Mouse (Mus musculus): ENCODE measurements around the gene Mlh3. TPM values are rescaled to one million over a fixed set of nuclear protein-coding genes. Genes with fewer than 3 reads are reported as not detected.

The Mlh3 gene
- polyA plus RNA-seq, 1 experiment: not detected

DNA sequence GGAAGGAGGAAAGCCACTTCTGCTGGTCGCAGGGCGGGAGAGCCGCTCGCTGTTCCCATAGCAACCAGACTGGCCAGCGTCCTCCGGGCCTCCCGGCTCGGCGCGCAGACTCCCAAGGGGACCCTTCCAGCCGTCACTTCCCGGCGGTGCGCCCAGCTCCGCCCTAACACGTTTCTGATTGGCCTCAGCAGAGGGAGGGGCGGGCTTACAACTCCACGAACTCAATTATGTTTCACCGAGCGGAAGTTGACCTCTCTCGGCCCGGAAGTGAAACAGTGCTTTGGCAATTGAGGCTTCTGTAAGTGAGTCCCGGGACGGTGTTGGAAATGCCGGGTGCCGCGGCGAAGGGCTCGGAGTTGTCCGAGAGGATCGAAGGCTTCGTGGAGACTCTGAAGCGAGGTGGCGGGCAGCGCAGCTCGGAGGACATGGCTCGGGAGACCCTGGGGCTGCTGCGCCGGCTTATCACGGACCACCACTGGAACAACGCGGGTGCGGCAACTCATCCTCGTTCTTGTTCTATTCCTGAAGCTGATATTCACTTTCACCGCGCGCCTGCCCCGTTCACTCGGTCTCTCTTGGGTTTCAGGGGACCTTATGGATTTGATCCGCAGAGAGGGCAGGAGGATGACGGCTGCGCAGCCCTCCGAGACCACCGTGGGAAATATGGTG, 51.0 kb downstream of the Mlh3 start, which contains the start of gene Eif2b2:
TSS of gene Eif2b2 (plus strand) at position 246 of the 669 bp plus-strand sequence.
- Histone ChIP-seq H3K4me1 (ENCODE audit: control insufficient read depth, insufficient read depth, low read length) (peaks cover 6% of the 10 kb centered on the region), H3K4me3 (ENCODE audit: insufficient read depth, low read depth, low read length) (peak within 1 kb of the TSS; percentile 94), H3K27ac (ENCODE audit: insufficient read depth, low read depth, low read length) (peak within 1 kb of the TSS; percentile 74)
- under 1% methylated on average over 54 of the region's 54 CpGs for WGBS
- TF ChIP-seq CTCF (IDR thresholded peaks at IDR 0.05; ENCODE audit: insufficient read depth, low read depth, low read length): no peak
- TF ChIP-seq POLR2A (IDR thresholded peaks at IDR 0.05; ENCODE audit: insufficient read depth, low read depth, low read length): peak; percentile 85

DNA sequence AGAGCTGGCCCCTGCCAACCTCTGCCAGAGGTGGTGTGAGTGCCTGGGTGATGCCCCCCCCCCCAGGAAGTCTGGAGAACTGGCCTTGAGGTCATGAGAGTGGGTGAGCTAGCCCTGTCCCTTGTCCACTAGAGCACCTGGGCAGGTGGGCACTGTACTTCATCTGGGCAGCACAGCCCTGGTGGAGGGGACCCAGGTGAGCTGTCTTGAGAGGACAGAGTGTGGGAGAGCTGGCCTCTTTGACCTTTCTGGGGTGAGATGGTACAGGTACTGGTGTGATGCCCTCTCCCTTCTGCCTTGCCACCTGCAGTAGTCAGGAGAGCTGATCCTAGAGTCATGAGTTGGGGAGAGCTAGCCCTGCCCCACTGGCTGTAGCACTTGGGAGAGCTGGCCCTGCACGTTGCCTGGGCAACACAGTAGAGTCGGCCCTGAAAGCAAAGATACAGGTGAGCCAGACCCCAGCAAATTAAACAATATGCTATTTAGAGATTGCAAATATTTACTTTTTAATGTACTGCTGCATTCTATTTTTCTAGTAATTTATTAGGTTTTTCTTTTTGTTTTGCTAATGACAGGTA, 52.6 kb downstream of the Mlh3 start:
- TF ChIP-seq POLR2A (IDR thresholded peaks at IDR 0.05; ENCODE audit: insufficient read depth, low read depth, low read length) (no peak), CTCF (IDR thresholded peaks at IDR 0.05; ENCODE audit: insufficient read depth, low read depth, low read length) (no peak)
- Histone ChIP-seq H3K27ac (ENCODE audit: insufficient read depth, low read depth, low read length) (no peak overlapping the region), H3K4me3 (ENCODE audit: insufficient read depth, low read depth, low read length) (no peak overlapping the region), H3K4me1 (ENCODE audit: control insufficient read depth, insufficient read depth, low read length) (peaks cover 6% of the 10 kb centered on the region)
- WGBS: 84% methylated on average over 2 of the region's 2 CpGs

DNA sequence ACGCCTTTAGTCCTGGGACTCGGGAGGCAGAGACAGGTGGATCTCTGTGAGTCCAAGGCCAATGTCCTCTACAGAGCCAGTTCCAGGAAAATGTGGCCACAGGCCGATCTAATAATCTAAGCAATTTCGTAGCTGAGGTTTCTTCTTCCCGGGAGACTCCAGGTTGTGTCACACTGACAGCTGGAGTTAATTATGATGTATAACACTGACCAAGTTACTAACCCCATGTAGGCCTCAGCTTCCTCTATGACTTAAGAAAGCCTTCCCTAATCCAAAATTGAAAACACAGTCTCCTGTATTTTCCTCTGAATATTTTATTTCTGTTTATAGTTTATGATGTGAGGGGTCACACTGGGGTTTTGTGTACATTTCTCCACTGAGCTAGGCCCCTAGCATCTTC, 55.4 kb downstream of the Mlh3 start:
- Histone ChIP-seq H3K27ac (ENCODE audit: insufficient read depth, low read depth, low read length) (no peak overlapping the region), H3K4me1 (ENCODE audit: control insufficient read depth, insufficient read depth, low read length) (peaks cover 2% of the 10 kb centered on the region), H3K4me3 (ENCODE audit: insufficient read depth, low read depth, low read length) (no peak overlapping the region)
- no peak for TF ChIP-seq POLR2A (IDR thresholded peaks at IDR 0.05; ENCODE audit: insufficient read depth, low read depth, low read length)
- TF ChIP-seq CTCF (IDR thresholded peaks at IDR 0.05; ENCODE audit: insufficient read depth, low read depth, low read length): no peak
- 92% methylated on average over 5 of the region's 5 CpGs for WGBS

DNA sequence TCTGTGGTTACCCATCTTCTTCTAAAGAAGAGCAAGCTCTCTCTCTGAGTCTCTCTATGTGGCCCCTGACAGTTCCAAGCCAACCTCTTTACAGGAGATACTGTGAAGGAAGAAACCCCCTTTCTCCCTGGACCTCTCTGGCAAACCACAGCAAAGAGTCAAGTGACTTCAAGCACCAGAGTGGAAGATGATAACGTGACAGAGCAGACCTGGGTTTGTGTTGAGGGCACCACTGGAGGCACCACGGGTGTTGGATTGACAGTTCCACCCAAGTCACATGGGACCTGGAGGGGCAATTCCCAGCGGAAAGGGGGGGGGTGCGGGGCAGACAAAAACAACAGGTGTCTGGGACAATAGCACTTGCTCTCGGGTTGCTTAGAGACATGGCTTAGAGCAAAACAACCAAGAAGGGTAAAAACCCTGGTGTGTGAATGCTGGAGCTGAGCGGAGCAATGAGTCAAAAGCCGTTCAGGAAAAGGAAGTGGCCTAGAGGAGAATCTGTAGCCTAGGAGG, 61.7 kb downstream of the Mlh3 start:
- Histone ChIP-seq H3K4me1 (ENCODE audit: control insufficient read depth, insufficient read depth, low read length) (no peaks in the 10 kb centered on the region), H3K4me3 (ENCODE audit: insufficient read depth, low read depth, low read length) (no peak overlapping the region), H3K27ac (ENCODE audit: insufficient read depth, low read depth, low read length) (no peak overlapping the region)
- no peak for TF ChIP-seq CTCF (IDR thresholded peaks at IDR 0.05; ENCODE audit: insufficient read depth, low read depth, low read length)
- TF ChIP-seq POLR2A (IDR thresholded peaks at IDR 0.05; ENCODE audit: insufficient read depth, low read depth, low read length): no peak
- 20% methylated on average over 7 of the region's 7 CpGs for WGBS

DNA sequence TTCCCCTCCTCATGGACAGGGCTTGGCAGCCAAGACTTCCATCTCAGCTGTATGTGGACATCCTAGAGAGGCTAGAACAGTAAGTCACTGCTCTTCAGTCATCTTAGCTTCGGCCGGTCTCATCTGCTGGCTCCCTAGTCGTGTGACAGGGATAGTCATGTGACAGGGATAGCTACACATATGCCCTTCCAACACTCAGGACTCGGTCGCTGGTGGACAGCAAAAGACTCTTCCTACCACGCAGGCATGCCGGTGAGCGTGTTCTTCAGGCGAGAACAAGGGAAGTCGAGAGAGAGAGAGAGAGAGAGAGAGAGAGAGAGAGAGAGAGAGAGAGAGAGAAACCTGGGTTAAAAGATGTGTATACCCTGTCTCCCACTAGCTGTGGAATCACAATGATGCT, 65.0 kb downstream of the Mlh3 start:
- Histone ChIP-seq H3K27ac (ENCODE audit: insufficient read depth, low read depth, low read length) (no peak overlapping the region), H3K4me1 (ENCODE audit: control insufficient read depth, insufficient read depth, low read length) (peaks cover 9% of the 10 kb centered on the region), H3K4me3 (ENCODE audit: insufficient read depth, low read depth, low read length) (no peak overlapping the region)
- no peak for TF ChIP-seq CTCF (IDR thresholded peaks at IDR 0.05; ENCODE audit: insufficient read depth, low read depth, low read length)
- TF ChIP-seq POLR2A (IDR thresholded peaks at IDR 0.05; ENCODE audit: insufficient read depth, low read depth, low read length): no peak
- 88% methylated on average over 10 of the region's 10 CpGs for WGBS

DNA sequence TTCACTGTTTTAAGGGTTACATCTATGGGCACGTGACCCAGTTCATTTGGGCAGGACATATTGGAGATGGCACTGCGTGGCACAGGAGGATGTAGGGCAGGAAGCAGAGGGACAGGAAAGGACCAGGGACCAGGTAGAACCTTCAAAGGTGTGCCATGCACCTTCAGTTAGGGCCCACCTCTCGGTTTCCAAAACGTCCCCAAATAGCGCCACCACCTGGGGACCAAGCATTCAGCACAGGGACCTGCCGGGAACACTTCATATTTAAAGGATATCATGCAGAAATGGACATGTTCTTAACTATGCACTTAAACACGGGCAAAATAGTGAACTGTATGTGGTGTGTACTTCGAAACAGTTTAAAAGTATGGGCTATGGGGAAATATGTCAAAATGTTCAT, 66.3 kb downstream of the Mlh3 start:
- TF ChIP-seq POLR2A (IDR thresholded peaks at IDR 0.05; ENCODE audit: insufficient read depth, low read depth, low read length): no peak
- TF ChIP-seq CTCF (IDR thresholded peaks at IDR 0.05; ENCODE audit: insufficient read depth, low read depth, low read length): no peak
- 57% methylated on average over 8 of the region's 8 CpGs for WGBS
- Histone ChIP-seq H3K4me1 (ENCODE audit: control insufficient read depth, insufficient read depth, low read length) (peaks cover 9% of the 10 kb centered on the region), H3K4me3 (ENCODE audit: insufficient read depth, low read depth, low read length) (no peak overlapping the region), H3K27ac (ENCODE audit: insufficient read depth, low read depth, low read length) (no peak overlapping the region)

DNA sequence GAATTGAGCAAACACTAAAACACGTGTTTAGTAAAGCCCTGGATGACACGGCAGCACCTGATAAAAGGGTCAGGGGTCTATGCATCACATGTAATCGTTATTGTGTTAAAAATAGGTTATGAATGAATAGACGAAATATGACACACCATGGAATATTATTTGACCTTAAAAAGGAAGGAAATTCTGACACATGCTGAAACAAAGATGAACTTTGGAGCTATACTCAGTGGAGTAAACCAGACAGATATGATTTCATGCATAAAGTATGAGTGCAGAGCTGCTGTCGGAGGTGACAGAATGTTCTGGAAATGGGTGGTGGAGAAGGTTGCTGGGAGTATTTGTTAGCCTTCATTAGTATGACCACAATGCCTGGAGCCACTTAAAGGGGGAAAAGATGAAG, 66.7 kb downstream of the Mlh3 start:
- Histone ChIP-seq H3K27ac (ENCODE audit: insufficient read depth, low read depth, low read length) (no peak overlapping the region), H3K4me1 (ENCODE audit: control insufficient read depth, insufficient read depth, low read length) (peaks cover 9% of the 10 kb centered on the region), H3K4me3 (ENCODE audit: insufficient read depth, low read depth, low read length) (no peak overlapping the region)
- no peak for TF ChIP-seq POLR2A (IDR thresholded peaks at IDR 0.05; ENCODE audit: insufficient read depth, low read depth, low read length)
- no peak for TF ChIP-seq CTCF (IDR thresholded peaks at IDR 0.05; ENCODE audit: insufficient read depth, low read depth, low read length)
- 81% methylated on average over 5 of the region's 5 CpGs for WGBS

DNA sequence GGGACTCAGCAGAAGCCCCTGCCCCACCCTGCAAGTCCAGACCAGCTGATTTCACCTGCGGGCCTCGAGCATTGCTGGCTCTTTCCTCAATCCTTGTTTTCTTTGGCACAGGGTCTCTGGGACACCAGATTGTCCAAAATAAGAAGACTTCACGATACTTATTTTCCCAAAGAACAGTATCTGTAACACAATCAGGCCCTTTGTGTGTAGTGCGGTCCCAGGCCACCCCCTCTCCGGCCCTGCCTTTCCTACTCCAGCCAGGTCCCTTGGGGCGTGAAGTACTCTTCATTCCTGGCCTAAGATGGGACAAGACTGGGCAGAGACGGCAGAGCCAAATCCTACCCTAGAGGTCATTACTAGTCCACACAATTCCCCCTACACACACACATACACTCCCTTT, 68.2 kb downstream of the Mlh3 start:
- TF ChIP-seq CTCF (IDR thresholded peaks at IDR 0.05; ENCODE audit: insufficient read depth, low read depth, low read length) (no peak), POLR2A (IDR thresholded peaks at IDR 0.05; ENCODE audit: insufficient read depth, low read depth, low read length) (no peak)
- Histone ChIP-seq H3K4me1 (ENCODE audit: control insufficient read depth, insufficient read depth, low read length) (peaks cover 9% of the 10 kb centered on the region), H3K4me3 (ENCODE audit: insufficient read depth, low read depth, low read length) (no peak overlapping the region), H3K27ac (ENCODE audit: insufficient read depth, low read depth, low read length) (no peak overlapping the region)
- WGBS: 83% methylated on average over 7 of the region's 7 CpGs

DNA sequence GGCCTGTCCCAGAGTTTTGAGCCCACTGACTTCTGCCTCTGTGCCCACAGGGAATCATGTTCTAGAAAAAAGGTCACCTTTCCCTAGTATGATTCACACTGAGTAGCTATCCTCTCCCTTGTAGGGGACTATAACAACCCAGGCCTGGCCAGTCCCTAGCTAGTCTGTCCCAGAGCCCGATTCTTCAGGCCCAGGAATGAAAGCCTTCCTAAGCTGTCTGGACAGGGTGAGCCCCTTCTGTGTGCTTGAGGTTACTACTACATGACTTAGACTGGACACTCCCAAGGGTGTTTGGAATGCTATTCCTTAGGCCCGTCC, 68.6 kb downstream of the Mlh3 start:
- 82% methylated on average over 2 of the region's 2 CpGs for WGBS
- TF ChIP-seq POLR2A (IDR thresholded peaks at IDR 0.05; ENCODE audit: insufficient read depth, low read depth, low read length) (no peak), CTCF (IDR thresholded peaks at IDR 0.05; ENCODE audit: insufficient read depth, low read depth, low read length) (no peak)
- Histone ChIP-seq H3K4me3 (ENCODE audit: insufficient read depth, low read depth, low read length) (no peak overlapping the region), H3K4me1 (ENCODE audit: control insufficient read depth, insufficient read depth, low read length) (peaks cover 9% of the 10 kb centered on the region), H3K27ac (ENCODE audit: insufficient read depth, low read depth, low read length) (no peak overlapping the region)

Measured in olfactory bulb, adult 2 months (tissue).